Mouse (Mus musculus) embryonic fibroblast, embryonic 13.5 days (primary cell): ENCODE results near the gene Pdha2.

Experiments used
- CTCF ChIP-seq: IDR thresholded peaks from 2 replicates; pipeline ENCODE4 v1.5.1; 2011; ENCODE audit warnings: mild to moderate bottlenecking, control low read depth, low read length, moderate library complexity, borderline replicate concordance; ENCODE audit not compliant: insufficient read depth
- POLR2A ChIP-seq: IDR thresholded peaks from 2 replicates; pipeline ENCODE4 v1.6.1; 2011; ENCODE audit warnings: low read depth, mild to moderate bottlenecking, control low read depth, low read length, moderate library complexity

GRCm38 (mm10) chr3:141238071-141238470 lies 25.9 kb upstream of the Pdha2 start:
- TF ChIP-seq CTCF: no peak
- TF ChIP-seq POLR2A: no peak
